Mouse (Mus musculus): ENCODE measurements around the gene Micall1. TPM values are rescaled to one million over a fixed set of nuclear protein-coding genes. Genes with fewer than 3 reads are reported as not detected.

Gene Micall1
- polyA plus RNA-seq, 1 experiment from 2014 or later, result 0.92 TPM

DNA sequence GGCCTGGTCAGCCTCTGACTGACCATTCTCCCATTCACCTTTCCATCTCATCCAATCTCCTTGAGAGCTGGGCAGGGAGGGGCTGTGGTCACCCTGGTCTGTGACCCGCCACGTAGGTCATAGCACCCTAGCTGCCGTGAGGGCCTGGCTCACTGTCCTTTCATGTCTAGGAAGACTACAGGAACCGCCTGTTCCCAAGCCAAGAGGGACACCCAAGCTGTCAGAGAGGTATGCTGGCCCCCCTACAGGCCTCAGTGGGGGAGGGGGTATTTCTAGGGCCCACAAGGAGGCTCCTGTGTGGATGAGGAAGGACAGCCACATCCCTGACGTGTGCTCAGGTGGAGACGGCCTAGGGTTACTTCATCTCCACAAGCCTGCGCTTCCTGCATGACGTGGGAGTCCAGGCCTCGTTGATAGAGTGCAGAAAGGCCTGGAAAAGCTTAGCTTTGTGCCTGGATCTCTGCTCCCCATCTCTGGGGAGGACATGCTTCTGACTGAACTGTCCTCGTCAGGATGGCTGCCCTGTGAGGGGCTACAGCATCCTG lies 15.7 kb downstream of the Micall1 start:
- WGBS (ENCODE audit: insufficient replicate concordance), result 83% methylated on average over 10 of the region's 10 CpGs
- peaks cover 19% of the 10 kb centered on the region for H3K36me3 ChIP-seq (replicated peaks; ENCODE audit: insufficient read depth, low read length)

GRCm38 (mm10) chr15:79126217-79126932 lies 17.7 kb downstream of the Micall1 start:
- ATAC-seq (no peak), DNase-seq (peak; percentile 62)
- Histone ChIP-seq H3K4me1 (ENCODE audit: insufficient read depth) (no peaks in the 10 kb centered on the region), H3K4me3 (ENCODE audit: low read depth, low read length) (no peak overlapping the region), H3K9ac (replicated peaks) (no peak overlapping the region), H3K4me2 (ENCODE audit: low read depth, low read length) (no peak overlapping the region), H3K36me3 (replicated peaks; ENCODE audit: insufficient read depth, low read length) (peaks cover 15% of the 10 kb centered on the region), H3K27me3 (ENCODE audit: insufficient read depth, low read length) (no peaks in the 10 kb centered on the region), H3K9me3 (ENCODE audit: low read length) (no peaks in the 10 kb centered on the region), H3K27ac (ENCODE audit: low read depth) (no peak overlapping the region)
- WGBS (ENCODE audit: insufficient replicate concordance), result 76% methylated on average over 13 of the region's 13 CpGs
- TF ChIP-seq CTCF (IDR thresholded peaks at IDR 0.05; ENCODE audit: low read depth) (peak; percentile 82), EP300 (IDR thresholded peaks at IDR 0.05; ENCODE audit: low read depth) (no peak)

More for the DNA sequence above, 15.7 kb downstream of the Micall1 start:
- H3K9me3 ChIP-seq (ENCODE audit: low read length), result no peaks in the 10 kb centered on the region
- ATAC-seq (no peak), DNase-seq (no peak)
- H3K27me3 ChIP-seq (ENCODE audit: insufficient read depth, low read length), result no peaks in the 10 kb centered on the region
- no peak overlapping the region for H3K4me2 ChIP-seq (ENCODE audit: low read depth, low read length)
- no peak overlapping the region for H3K4me3 ChIP-seq (ENCODE audit: low read depth, low read length)
- no peaks in the 10 kb centered on the region for H3K4me1 ChIP-seq (ENCODE audit: insufficient read depth)
- H3K27ac ChIP-seq (ENCODE audit: low read depth), result no peak overlapping the region
- no peak overlapping the region for H3K9ac ChIP-seq (replicated peaks)
- TF ChIP-seq EP300 (IDR thresholded peaks at IDR 0.05; ENCODE audit: low read depth), result no peak
- TF ChIP-seq CTCF (IDR thresholded peaks at IDR 0.05; ENCODE audit: low read depth), result no peak

- Histone ChIP-seq H3K9ac (replicated peaks) (no peak overlapping the region), H3K4me2 (ENCODE audit: low read depth, low read length) (no peak overlapping the region), H3K4me3 (ENCODE audit: low read depth, low read length) (no peak overlapping the region), H3K9me3 (ENCODE audit: low read length) (no peaks in the 10 kb centered on the region), H3K4me1 (ENCODE audit: insufficient read depth) (no peaks in the 10 kb centered on the region), H3K27ac (ENCODE audit: low read depth) (no peak overlapping the region), H3K36me3 (replicated peaks; ENCODE audit: insufficient read depth, low read length) (peaks cover 17% of the 10 kb centered on the region), H3K27me3 (ENCODE audit: insufficient read depth, low read length) (no peaks in the 10 kb centered on the region)
- TF ChIP-seq CTCF (IDR thresholded peaks at IDR 0.05; ENCODE audit: low read depth), result no peak
- TF ChIP-seq EP300 (IDR thresholded peaks at IDR 0.05; ENCODE audit: low read depth), result no peak
- no peak for DNase-seq
- WGBS (ENCODE audit: insufficient replicate concordance), result 86% methylated on average over 12 of the region's 12 CpGs
- ATAC-seq, result no peak
Observed at GRCm38 (mm10) chr15:79127101-79127500, 18.4 kb downstream of the Micall1 start.

GRCm38 (mm10) chr15:79128208-79128607 lies 19.5 kb downstream of the Micall1 start:
- Histone ChIP-seq H3K36me3 (replicated peaks; ENCODE audit: insufficient read depth, low read length) (peaks cover 26% of the 10 kb centered on the region), H3K27me3 (ENCODE audit: insufficient read depth, low read length) (no peaks in the 10 kb centered on the region), H3K9me3 (ENCODE audit: low read length) (no peaks in the 10 kb centered on the region), H3K4me2 (ENCODE audit: low read depth, low read length) (no peak overlapping the region), H3K4me1 (ENCODE audit: insufficient read depth) (no peaks in the 10 kb centered on the region), H3K9ac (replicated peaks) (no peak overlapping the region), H3K4me3 (ENCODE audit: low read depth, low read length) (no peak overlapping the region), H3K27ac (ENCODE audit: low read depth) (no peak overlapping the region)
- WGBS (ENCODE audit: insufficient replicate concordance), result 92% methylated on average over 5 of the region's 5 CpGs
- DNase-seq, result no peak
- ATAC-seq, result no peak
- TF ChIP-seq EP300 (IDR thresholded peaks at IDR 0.05; ENCODE audit: low read depth) (no peak), CTCF (IDR thresholded peaks at IDR 0.05; ENCODE audit: low read depth) (peak; percentile 66)

DNA sequence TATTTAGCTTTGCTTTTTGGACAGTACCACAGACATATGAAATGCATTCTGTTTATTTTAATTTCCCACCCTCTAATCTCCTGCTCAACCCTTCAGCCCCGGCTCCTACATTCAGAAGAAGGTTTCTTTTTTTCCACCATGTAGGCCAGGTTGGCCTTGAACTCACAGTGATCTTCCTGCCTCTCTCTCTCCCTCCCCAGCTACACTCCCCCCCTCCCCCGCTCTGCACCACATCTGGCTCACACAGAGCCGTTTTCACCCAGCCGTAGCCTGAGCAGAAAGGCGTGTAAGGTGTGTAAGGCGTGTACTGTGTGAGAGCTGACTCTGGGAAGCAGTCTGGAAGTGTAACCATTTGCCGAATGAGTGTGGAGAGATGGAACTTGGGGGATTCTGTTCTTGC lies 20.6 kb downstream of the Micall1 start:
- 77% methylated on average over 7 of the region's 7 CpGs for whole genome bisulfite sequencing (ENCODE audit: insufficient replicate concordance)

GRCm38 (mm10) chr15:79130782-79131181 lies 22.1 kb downstream of the Micall1 start:
- ATAC-seq, result no peak
- TF ChIP-seq EP300 (IDR thresholded peaks at IDR 0.05; ENCODE audit: low read depth), result no peak
- no peak for TF ChIP-seq CTCF (IDR thresholded peaks at IDR 0.05; ENCODE audit: low read depth)
- Histone ChIP-seq H3K4me3 (ENCODE audit: low read depth, low read length) (no peak overlapping the region), H3K4me1 (ENCODE audit: insufficient read depth) (no peaks in the 10 kb centered on the region), H3K9me3 (ENCODE audit: low read length) (no peaks in the 10 kb centered on the region), H3K9ac (replicated peaks) (no peak overlapping the region), H3K36me3 (replicated peaks; ENCODE audit: insufficient read depth, low read length) (peaks cover 23% of the 10 kb centered on the region), H3K27ac (ENCODE audit: low read depth) (no peak overlapping the region), H3K27me3 (ENCODE audit: insufficient read depth, low read length) (no peaks in the 10 kb centered on the region), H3K4me2 (ENCODE audit: low read depth, low read length) (no peak overlapping the region)
- DNase-seq, result no peak
- 89% methylated on average over 10 of the region's 10 CpGs for WGBS (ENCODE audit: insufficient replicate concordance)

More for the DNA sequence above, 20.6 kb downstream of the Micall1 start:
- Histone ChIP-seq H3K4me1 (ENCODE audit: insufficient read depth) (no peaks in the 10 kb centered on the region), H3K27ac (ENCODE audit: low read depth) (no peak overlapping the region), H3K4me2 (ENCODE audit: low read depth, low read length) (no peak overlapping the region), H3K9ac (replicated peaks) (no peak overlapping the region), H3K27me3 (ENCODE audit: insufficient read depth, low read length) (no peaks in the 10 kb centered on the region), H3K9me3 (ENCODE audit: low read length) (no peaks in the 10 kb centered on the region), H3K4me3 (ENCODE audit: low read depth, low read length) (no peak overlapping the region), H3K36me3 (replicated peaks; ENCODE audit: insufficient read depth, low read length) (peaks cover 23% of the 10 kb centered on the region)
- ATAC-seq (no peak), DNase-seq (no peak)
- TF ChIP-seq CTCF (IDR thresholded peaks at IDR 0.05; ENCODE audit: low read depth) (no peak), EP300 (IDR thresholded peaks at IDR 0.05; ENCODE audit: low read depth) (no peak)
